Mouse (Mus musculus) cerebellum, adult 18-20 months (tissue): ENCODE data around the gene Mlxipl.

Source experiments
- DNase-seq, 2 experiments: peaks; one replicate each; pipeline ENCODE4 v3.0.0; 2021

Gene Mlxipl

DNA sequence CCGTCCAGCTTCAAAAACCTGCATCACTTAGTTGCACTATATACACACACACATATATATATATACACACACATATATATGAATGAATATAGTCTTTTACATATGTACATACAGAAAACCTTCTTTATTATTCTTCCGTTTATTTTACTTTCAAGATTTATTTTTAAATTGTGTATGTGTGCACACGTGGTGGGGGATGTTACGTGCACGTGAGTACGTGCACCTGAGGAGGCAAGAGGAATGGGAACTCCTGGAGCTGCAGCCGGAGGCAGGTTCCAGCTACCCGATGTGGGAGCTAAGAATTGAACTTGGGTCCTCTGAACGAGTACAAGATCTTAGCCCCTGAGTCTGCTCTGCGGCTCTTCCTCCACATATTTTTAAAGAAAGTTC lies 96.5 kb downstream of the Mlxipl start:
- no peak for DNase-seq

GRCm38 (mm10) chr5:135186621-135187348 lies 97.1 kb downstream of the Mlxipl start, which contains the start of gene Baz1b:
Gene Baz1b (plus strand): TSS chr5:135187264.
- DNase-seq, result peak; percentile 98 to 100

- DNase-seq, result peak; percentile 43 to 69
Measured at GRCm38 (mm10) chr5:135187349-135188213, 97.9 kb downstream of the Mlxipl start.
